Mouse (Mus musculus): ENCODE results near the gene Samd10.

DNA sequence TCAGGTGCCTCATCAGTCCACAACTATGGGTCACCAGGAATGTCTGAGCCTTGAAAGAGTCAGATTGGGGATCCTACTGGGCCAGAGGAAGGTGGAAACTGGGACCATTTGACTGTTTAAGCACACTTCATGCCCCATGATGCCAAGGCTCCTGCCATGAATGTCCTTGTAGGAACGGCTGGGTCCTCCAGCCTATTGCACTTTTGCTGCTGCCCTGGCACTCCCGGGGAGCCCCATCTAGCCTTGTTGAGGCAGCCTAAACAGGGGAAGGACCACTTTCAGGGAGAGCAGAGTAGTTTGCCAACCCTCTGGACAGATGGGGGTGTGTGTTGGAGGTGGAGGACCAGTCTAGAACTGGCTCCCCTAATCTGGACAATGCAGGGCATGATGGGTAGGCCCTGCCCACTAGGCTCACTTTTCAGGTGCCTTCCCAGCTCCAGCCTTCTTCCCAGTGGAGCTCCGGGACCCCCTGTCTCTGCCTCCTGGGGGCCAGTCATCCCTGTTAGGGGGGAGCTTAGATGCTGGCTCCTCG lies 14.5 kb downstream of the Samd10 start, which contains the start of gene Uckl1:
- TF ChIP-seq CTCF (IDR thresholded peaks at IDR 0.05; ENCODE audit: borderline replicate concordance, insufficient read depth, low read length) (no peak), POLR2A (IDR thresholded peaks at IDR 0.05; ENCODE audit: low read depth, low read length) (no peak)
